Mouse (Mus musculus) ovary, adult 18-20 months (tissue): Measurements from ENCODE around the gene F3.

Experiments used
- DNase-seq: peaks from one replicate; pipeline ENCODE4 v3.0.0; 2022; ENCODE audit warnings: low spot score, mixed read lengths

The F3 gene

DNA sequence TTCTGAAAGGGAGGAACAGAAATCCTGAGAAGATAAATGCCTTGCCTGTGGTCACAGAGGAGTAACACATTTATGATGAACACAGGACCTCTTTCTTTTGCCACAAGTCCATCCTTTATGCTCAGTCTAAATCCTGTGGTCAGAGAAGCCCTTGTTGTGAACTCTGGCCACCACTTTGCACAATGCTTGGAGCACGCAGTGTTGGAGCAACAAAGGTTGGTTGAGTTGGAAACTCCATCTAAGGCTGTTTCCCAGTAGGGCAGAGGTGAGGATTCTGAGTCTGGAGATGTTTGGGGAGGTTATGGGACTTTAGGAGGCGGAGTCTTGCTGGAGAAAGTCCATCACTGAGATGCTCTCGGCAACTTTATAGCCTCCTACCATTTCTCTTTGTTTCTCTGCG lies 16.2 kb upstream of the F3 start:
- DNase-seq: no peak

DNA sequence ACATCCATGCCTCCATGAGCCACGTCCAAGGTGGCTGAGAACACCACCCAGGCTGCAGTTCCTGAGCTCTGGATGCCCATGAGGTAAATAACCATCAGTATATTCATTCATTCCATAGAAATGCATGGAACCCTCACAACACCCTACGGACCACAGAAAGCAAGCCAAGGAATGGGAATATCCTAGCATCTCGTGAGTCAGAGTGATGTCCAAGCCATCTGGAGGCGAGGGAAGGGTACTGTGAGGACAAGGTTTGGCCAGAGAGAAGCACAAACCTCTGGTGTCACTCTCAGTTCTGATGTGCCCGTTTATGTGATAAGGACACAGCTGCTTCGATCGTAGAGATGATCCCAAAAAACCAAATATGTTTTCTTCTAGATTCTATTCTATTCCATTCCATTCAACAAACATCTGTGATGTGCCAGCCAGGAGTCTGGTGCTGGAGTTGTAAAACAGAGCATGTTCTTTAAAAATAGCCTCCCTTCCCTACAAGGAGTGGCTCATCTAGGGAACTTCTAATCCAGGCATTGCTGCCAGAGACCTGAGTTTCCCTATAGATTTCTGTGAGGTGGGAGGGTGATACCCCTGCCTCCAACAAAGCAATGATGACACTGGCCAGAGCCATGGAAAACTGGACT lies 12.3 kb upstream of the F3 start:
- no peak for DNase-seq

DNA sequence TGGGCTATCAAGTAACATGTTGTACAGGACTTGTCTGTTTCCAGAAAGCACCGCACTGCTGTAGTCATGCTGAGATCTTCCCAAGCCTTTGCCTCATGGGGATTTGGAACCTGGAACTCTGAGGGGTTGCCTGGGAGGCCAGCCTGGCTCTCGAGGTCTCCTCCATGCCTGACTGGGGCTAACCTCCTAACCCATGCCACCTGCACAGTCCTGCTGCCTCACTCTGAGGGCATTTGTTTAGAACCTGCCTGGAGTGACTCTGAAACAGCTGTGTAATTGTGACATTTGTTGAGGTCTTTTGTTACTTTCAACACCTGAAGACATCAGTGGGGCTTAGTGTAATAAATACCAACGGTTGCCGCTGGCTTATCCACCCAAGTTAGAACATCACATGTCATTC lies 11.1 kb upstream of the F3 start:
- DNase-seq: no peak

DNA sequence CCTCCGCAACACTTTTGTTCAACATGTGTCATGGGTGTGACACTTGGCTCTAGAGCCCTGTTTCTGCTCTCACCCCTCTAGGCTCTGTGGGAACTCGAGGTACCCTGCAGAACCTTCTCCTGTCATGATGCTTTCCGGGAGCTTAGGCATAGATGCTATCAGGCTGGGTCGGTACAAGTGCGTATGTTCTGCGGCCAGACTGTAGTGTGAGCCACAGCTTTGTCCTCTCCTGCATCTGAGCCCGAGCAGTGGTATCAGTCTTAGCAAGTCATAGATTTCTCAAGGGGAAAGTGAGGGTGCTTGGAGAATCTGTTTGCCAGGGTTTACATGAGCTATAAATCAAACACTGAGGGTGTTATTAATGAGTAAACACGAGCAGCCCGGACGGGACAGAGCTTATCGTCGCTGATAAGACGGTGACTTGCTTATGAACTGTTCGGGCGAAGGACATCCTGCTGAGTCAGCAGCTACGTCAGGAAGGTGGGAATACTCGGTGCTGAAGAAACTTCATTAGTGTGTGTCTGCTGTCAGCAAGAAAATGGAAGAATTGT lies 10.1 kb upstream of the F3 start:
- DNase-seq: peak; percentile 22

DNA sequence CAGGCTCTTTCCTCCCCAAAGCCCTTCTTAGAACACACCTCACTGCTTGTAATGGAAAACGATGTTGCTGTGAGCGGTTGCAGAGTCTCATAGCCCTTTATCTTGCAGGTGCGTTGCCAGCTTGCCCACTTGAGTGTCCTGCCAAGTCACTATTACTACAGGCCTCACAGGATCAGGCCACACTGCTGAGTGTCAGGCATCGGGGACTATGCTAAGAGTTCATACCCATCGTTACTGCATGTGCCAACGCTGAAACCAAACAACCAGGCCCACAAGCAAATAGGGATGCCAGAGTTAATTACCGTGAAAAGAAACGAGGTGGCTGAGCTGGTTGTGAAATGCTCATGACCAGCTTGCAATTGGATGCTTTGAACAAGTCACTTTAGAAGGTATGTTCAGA lies 9.5 kb upstream of the F3 start:
- DNase-seq: no peak

DNA sequence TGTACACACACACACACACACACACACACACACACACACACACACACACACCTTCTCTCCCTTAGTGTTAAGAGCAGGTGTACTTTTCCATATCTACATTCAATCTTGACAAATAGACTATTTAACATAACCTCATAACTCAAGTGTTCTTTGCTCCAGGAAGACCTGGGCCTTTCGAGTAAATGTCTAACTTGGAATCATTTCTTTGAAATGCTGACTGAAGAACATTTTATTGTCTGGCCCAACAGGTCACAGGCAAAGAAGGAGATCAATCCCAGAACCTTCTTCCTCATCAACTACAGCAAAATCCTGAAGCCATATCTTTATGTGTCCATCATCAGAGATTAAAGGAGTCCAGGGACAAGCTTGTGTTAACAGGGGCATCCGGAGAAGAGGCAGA lies 8.9 kb upstream of the F3 start:
- no peak for DNase-seq

DNA sequence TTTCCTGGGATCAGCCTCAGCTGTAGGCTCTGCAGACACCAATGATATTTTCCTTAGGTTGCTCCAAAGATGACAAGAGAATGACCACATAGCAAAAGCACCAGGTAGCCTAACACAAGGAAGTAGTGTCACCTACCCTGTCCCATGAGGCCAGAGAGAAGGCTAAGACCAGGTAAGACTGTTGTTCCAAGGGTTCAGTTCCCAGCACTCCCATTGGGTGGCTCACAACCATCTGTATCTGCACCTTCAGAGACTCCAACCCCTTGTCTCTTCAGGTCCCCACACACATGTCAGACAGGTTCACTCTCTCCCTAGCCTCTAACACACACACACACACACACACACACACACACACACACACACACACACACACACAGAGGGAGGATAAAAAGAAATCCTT lies 8.0 kb upstream of the F3 start:
- DNase-seq: no peak

DNA sequence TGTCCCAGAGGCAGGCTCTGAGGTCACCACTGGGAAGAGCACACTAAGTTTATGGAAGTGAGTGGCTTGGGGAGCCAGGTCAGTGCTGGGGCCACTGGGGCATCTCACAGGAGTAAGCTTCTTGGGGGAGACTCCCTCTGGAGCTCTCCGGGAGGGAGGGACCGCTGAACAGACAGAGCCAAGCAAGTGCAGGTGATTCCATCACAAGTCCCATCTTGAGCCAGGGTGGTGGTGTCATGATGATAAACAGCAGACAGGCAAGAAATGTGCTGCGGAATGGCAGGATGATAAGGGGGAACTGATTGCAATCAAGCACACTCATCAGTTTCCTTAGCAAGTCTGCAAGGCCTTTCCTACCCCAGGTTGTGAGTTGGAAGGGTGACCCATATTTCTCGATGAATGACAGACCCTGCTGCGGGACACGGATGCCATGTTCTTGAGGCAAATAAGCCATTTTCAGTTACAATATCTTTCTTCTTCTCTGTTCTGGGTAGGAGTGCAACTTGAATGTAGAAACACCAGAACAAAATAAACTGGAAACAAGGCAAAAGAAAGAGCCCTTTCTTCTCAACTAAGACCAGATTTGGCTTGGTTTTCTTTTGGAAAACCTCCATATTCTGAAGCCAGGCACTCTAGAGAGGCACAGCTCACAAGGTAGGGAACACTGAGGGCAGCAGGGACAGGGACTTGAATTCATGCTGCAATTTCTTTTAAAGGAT lies 7.4 kb upstream of the F3 start:
- no peak for DNase-seq

DNA sequence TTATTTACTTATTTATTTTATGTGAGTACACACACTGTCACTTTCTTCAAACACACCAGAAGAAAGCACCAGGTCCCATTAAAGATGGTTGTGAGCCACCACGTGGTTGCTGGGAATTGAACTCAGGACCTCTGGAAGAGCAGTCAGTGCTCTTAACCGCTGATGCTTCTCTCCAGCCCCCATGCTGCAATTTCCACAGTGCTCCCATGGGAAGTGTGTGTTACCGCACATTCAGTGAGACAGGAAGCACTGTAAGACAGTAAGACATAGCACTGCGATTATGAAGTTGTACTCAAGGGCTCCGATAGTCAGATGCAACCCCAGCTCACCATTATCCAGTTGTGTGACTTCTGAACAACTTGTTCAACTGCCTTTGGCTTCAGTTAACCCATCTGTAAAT lies 6.9 kb upstream of the F3 start:
- no peak for DNase-seq

DNA sequence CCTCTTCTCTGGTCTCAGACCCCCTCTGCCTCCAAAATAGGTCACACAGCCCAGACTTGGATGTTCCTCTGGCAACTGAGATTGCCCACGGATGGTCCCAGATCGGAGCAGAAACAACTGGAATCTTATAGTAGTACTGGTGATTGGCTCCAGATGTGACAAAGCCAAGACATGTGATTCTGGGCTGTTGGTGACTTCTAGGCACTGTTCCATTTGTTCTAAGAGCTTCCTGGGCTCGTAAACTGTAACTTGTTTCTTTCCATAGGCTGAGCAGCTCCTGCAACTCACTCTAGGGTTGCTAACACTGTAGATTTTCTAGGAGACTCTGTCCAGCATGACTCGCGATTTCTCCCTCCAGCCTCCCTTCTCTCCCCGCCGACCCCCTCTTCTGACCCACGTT lies 4.7 kb upstream of the F3 start:
- DNase-seq: no peak

DNA sequence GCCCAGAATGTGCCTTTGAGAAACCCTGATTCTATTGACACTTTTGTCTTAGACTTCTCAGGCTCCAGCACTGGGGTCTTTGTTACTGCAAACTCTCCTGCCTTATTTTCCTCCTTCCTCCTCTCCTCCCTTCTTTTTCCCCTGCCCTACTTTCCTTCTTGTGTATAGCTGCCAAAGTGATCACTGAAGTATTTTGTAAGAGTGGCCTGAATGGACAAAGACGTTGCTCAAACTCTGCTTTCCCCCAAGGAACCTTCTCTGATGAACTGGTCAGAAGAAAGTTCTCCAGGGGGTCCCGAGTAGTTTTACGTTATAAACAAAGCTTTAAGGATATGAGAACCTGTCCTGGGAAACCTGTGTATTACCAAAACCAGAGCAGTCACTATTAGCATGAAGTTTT lies 3.6 kb upstream of the F3 start:
- DNase-seq: no peak

DNA sequence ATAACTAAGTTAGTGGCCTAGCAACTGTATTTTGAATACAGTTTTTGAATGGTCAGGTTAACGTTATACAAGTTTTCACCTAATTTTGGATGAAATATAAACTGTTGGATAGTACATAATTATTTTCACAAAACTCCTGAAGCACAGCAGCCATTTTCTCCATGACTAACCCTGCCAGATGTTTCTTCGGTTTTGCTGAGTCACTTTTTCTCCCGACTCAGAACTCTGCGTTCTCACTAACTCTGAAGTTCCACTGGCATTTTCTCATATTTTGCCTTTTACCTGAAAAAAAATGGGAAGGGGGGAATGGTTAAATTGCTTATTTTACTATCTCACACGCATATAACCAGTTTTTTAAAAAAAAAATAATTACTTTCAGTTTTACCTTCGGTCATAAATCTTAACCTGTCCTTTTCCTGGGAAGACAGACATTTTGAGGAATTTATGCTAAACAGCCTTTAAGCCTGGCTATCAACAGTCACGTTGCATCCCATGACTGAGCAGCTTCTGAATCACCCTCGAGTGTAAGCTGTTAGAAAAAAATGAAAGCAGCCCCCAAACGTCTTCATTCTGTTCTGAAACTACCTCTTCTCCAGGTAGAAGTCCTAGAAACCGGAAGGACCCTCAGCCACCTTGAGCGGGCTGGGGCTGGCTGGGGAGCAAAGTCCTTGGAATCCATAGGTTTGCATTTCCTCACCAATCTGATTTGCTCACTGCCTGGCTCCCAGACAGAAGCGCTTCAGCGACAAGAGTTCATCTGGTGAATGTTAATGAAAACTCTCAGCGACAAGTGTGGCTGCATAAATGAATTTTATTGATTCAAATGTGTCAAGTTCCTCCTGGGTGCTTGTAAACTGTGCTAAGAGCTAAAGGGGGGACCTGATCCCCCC lies 2.3 kb upstream of the F3 start:
- DNase-seq: no peak

DNA sequence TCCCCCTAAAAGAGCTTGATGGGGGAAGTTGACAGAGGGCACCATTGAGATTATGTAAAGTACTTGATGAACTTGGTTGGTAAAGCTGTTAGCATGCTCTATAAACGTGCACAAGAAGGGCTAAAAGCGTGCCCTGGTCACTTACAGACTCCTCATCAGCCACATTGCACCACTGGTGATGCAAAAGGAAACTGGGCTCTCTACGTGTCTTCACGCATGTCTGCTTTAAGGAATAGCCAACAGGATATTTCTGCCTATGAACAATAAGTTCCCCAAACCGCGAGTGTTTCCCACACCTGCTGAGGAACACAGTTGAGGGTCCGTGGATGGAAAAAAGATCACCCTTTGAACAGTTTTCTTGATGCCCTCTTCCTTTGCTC lies 1.7 kb upstream of the F3 start:
- DNase-seq: no peak

DNA sequence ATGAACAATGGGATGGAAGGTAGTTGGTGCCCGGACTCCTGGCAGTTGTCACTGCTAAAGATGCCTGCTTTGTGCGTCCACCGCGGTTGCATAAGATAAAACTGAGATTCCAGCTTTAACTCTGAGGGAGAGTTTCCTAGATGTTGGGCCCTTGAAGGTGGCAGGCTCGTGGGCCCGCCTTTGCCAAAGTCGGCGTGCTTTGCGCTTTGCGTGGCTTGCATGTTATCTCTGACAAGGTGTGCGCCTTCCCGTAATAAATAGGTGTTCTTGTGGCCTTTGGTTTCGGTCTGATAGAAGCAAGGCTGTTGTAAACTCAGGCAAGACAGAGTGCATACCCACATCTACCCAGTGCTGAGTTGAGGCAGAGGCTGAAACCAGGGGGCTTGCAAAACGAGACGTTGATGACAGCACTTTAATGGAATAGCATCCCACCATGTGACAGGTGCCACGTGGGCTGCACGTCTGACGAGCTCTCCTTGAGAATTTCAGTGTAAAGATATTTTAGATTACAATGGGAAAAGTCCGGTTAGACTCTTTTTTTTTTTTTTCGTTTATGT lies 709 bp downstream of the F3 start:
- DNase-seq: no peak

DNA sequence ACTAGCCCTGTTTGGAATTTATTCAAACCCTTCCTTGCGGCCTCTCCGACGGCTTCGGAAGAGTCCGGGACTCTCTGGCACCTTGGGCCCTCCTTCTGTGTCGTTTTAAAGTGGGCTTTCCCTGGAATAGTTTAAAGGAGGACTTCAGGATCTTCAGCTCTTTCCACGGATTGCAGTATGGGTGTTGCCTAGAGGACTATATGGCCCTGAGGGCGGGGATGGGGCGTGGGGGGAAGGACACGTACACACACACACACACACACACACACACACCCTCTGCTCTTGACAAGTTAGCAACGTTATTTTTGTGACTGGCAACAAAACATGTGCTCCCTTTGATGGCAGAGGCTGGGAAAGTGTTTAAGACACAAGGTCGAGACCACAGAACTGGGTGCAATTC lies 1.2 kb downstream of the F3 start:
- no peak for DNase-seq

DNA sequence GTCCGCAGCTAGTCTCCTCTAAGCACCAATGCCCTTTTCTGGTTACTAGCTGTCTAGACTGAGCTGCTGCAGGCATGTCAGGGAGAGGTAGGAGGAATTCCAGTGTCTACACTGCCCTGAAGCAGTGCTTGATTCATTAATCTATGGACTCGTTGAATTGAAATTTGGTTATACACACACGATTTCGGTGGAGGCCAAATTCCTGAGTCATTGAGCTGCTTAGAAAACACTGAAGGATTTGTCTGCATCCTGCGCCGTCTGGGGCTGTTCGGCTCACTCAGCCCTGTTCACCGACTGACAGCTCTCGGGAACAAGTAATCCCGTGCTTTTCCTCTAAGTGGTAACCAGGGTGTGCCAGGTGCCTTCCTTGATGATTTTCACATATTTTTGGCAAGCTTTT lies 2.3 kb downstream of the F3 start:
- DNase-seq: no peak

DNA sequence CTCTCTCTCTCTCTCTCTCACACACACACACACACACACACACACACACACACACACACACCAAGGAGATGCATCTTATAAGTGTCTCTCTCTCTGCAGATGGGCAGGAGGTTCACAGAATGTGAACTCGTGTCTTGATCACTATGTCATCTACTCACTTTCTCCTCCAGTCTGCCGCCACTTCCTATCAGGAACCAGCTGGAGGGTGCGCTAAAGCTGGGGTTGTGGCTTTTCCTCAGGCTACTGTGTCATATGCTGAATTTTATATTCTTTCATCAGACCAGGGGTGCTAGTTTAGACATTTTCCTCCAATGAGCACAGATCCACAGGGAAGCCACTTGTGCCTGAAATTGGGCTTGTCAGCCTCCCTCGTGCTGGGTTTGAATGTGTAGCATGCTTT lies 6.3 kb downstream of the F3 start:
- no peak for DNase-seq

DNA sequence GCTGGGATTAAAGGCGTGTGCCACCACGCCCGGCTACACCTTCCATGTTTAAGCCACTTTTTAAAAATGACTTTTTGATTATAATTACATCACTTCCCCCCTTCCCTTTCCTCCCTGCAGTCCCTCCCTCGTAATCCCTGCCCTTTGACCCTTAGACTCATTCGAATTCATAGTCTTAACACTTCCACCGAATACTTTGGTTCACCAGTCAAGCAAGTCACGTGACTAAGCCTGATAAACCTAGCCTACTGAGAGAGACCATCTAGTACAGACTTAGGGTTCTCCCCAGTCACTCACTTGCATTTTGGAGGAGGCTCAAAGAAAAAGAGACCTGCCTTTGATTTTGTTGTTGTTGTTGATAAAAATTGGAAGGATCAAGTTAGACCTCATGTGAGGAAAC lies 12.2 kb downstream of the F3 start:
- no peak for DNase-seq

DNA sequence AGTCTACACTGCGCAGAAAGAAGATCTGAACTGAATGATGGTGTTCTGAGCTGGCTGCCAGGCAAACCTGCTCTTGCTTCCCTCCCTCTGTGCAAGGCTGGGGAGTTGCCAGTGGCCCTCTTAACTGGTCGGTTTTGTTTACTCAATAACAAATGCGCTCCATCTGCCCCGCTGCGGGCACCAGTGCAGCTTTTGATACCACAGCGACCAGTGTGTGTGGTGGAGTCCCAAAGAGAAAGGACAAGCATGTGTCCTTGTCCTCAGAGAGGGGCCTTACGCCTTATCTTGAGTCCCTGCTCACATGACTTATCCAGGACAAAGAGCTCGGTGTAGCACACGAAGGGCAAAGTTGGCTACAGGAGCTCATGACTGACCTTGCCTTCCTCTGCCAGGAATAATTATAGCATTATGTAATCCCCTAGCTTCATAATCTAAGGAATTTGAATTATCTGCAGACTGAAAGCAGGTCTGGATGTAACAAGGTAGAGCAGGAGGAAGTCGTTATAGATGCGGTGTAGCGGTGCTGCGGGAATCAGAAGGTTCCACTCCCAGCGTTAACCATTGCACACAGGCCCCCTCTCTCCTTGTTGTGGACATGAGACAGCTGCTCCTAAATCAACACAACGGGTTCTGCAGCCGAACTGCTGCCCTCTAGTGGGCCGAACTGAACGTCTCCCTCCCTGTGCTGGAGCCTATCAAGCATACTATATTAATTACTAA lies 12.8 kb downstream of the F3 start:
- DNase-seq: peak; percentile 66

DNA sequence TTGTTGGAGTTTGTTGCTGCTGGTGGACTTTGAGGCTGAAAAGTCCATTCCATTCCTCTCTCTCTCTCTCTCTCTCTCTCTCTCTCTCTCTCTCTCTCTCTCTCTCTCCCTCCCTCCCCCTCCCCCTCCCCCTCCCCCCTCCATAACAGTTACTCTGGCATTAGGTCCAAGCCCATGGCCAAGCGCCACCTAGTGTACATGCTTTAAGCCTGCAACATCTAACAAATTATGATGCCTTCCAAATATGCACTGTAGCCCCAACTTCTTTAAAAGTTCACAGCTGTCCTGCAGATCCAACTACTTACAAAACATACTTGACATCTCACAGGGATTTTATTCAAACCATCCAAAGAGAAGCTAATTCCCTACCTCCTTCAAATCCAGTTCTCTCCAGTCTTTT lies 14.1 kb downstream of the F3 start:
- DNase-seq: no peak

DNA sequence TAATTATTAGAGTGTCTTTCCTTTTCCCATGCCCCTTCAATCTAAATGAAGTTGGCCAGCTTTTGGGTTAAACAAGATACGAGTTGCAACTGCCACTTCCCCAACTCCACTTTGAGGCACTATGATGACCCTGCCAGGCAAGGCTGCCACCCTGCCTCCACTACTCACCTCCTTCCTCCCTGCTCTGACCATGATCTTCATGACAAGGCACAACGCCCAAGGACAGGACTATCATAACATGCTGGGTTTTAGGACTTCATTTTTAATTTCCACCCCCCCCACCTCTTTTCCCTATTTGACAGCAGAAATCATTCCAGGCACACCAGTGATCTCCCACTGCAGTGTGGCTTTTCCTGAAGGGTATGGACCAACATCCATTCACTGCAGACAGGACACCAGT lies 14.6 kb downstream of the F3 start:
- no peak for DNase-seq

DNA sequence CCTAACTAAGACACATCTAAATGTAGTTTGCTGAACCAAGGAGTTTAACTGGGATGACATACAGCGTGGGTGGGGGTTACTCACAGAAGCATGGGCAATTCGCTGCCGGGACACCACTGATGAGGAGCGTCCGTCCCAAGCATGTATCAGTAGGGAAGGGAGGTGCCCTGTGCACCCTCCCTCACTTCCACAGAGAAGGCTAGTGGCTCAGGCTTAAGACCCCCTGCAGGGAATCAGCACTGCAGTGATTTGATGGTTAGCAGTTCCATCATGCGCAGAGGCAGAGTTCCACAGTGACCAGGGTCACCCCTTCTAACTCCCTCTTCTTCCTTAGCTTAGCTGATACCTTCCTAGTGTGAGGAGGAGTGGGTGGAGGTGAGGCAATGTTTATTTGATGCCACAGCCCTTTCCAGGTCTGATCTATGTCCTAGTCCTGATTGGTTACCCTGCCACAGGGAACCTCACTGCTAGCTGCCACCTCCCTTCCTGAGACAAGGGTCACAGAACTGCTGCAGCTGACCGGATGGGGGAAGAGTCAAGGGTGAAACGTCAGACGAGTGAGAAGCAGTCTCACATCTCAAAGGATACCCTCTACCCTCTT lies 15.5 kb downstream of the F3 start:
- no peak for DNase-seq
